Mouse (Mus musculus): Measurements from ENCODE around the gene Tmem82. TPM values are rescaled to one million over a fixed set of nuclear protein-coding genes. Genes with fewer than 3 reads are reported as not detected.

Tmem82 gene
- polyA plus RNA-seq, 1 experiment from 2014 or later, result 0.43 TPM

DNA sequence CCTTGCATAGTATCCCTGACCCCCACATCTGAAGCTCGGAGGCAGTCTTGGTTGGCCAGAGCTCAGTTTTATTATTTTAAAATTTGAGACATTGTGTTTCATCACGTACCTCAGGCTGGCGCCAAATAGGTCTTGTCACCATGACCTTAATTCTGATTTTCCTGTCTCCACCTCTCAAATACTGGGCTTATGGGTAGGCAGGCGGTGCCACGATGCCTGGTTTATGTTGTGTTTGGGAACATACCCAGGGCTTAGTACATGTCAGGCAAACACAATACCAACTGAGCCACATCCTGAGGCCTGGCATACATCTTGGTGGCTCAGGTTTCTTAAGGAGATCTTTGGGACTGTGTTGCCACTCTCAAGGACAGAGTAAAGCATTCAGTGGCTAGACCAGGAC lies 4.1 kb upstream of the Tmem82 start:
- no peak overlapping the region for H3K4me2 ChIP-seq (ENCODE audit: low read length)
- no peak overlapping the region for H3K27ac ChIP-seq (ENCODE audit: low read length)
- ATAC-seq, result no peak
- no peak overlapping the region for H3K9ac ChIP-seq (ENCODE audit: low read depth, low read length)
- H3K4me3 ChIP-seq (ENCODE audit: low read depth, low read length), result no peak overlapping the region
- peaks cover 20% of the 10 kb centered on the region for H3K36me3 ChIP-seq (ENCODE audit: control insufficient read depth, insufficient read depth, low read length)
- H3K9me3 ChIP-seq (replicated peaks; ENCODE audit: control insufficient read depth, low read length, poor library complexity, severe bottlenecking), result no peaks in the 10 kb centered on the region
- peaks cover 2% of the 10 kb centered on the region for H3K4me1 ChIP-seq (ENCODE audit: control insufficient read depth, insufficient read depth, low read length)
- no peaks in the 10 kb centered on the region for H3K27me3 ChIP-seq (ENCODE audit: control insufficient read depth, insufficient read depth, low read depth, low read length)
- WGBS, result 91% methylated on average over 5 of the region's 5 CpGs

DNA sequence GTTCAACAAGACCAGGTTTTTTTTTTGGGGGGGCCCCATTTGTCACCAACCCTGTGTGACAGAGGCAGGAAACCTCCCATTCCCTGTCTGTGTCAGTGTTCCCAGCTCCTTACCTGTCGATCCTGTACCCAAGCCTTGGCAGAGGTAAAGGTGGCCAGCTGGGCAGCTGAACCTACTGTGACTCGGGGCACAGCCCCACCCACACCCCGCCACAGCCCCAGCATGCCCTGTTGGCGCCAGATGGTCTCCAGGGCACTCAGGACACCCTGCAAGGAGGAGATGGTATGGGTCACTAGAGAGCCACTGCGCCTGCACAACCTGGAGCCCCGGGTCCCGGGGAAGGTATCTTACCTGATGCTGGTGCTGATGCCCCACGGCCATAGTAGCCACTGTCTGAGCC lies 3.7 kb upstream of the Tmem82 start:
- no peak overlapping the region for H3K4me2 ChIP-seq (ENCODE audit: low read length)
- H3K36me3 ChIP-seq (ENCODE audit: control insufficient read depth, insufficient read depth, low read length), result peaks cover 17% of the 10 kb centered on the region
- H3K4me1 ChIP-seq (ENCODE audit: control insufficient read depth, insufficient read depth, low read length), result peaks cover 3% of the 10 kb centered on the region
- H3K27me3 ChIP-seq (ENCODE audit: control insufficient read depth, insufficient read depth, low read depth, low read length), result no peaks in the 10 kb centered on the region
- no peak overlapping the region for H3K4me3 ChIP-seq (ENCODE audit: low read depth, low read length)
- H3K9ac ChIP-seq (ENCODE audit: low read depth, low read length), result no peak overlapping the region
- H3K9me3 ChIP-seq (replicated peaks; ENCODE audit: control insufficient read depth, low read length, poor library complexity, severe bottlenecking), result no peaks in the 10 kb centered on the region
- ATAC-seq, result no peak
- no peak overlapping the region for H3K27ac ChIP-seq (ENCODE audit: low read length)
- WGBS, result 84% methylated on average over 8 of the region's 8 CpGs

DNA sequence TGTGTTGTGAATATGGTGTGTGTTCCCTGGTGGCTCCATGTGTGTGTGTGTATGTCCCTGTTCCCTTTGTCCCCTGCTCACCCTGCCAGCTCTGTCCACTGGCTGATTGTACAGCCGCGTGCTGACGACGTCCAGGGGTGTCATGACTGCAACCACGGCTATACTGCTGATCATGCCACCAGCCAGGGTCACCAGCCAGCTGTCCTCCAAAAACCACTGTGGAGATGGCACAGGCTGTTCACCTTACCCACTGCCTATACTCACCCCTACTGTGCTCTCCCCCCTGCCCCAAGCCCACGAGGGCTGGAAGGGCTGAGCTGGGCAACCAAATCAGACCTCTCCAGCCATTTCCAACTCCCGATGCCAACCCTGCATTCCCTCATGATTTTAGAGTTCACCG lies 2.9 kb upstream of the Tmem82 start:
- Histone ChIP-seq H3K4me1 (ENCODE audit: control insufficient read depth, insufficient read depth, low read length) (peaks cover 3% of the 10 kb centered on the region), H3K9me3 (replicated peaks; ENCODE audit: control insufficient read depth, low read length, poor library complexity, severe bottlenecking) (no peaks in the 10 kb centered on the region), H3K9ac (ENCODE audit: low read depth, low read length) (no peak overlapping the region), H3K4me2 (ENCODE audit: low read length) (no peak overlapping the region), H3K27ac (ENCODE audit: low read length) (no peak overlapping the region), H3K27me3 (ENCODE audit: control insufficient read depth, insufficient read depth, low read depth, low read length) (no peaks in the 10 kb centered on the region), H3K4me3 (ENCODE audit: low read depth, low read length) (no peak overlapping the region), H3K36me3 (ENCODE audit: control insufficient read depth, insufficient read depth, low read length) (peaks cover 11% of the 10 kb centered on the region)
- 87% methylated on average over 8 of the region's 8 CpGs for WGBS
- ATAC-seq, result no peak

DNA sequence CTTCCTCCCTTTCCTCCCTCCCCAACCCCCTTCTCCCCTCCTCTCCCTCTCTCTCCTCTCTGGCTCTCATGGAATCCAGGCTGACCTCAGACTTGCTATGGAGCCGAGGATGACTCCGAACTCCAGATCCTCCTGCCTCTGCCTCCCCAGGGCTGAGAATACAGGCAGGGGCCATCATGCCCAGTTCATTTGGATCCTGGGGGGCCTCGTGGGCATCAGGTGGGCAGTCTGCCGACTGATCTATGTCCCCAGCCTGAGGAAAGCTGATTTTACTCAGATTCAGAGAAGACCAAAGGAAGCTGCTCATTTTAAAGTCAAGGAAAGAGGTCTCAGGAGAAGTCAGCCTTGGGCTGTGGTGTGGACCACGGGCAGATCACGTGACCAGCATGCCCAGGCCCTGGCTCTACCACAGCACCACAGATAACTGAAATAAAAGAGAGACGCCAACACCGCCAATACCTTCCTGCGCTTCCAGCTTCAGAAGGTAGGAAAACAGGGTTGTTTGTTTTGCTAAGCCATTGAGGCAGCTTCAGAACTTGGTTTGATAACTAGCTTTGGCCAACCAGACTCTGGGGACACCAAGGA lies 958 bp upstream of the Tmem82 start:
- WGBS, result 86% methylated on average over 9 of the region's 9 CpGs

DNA sequence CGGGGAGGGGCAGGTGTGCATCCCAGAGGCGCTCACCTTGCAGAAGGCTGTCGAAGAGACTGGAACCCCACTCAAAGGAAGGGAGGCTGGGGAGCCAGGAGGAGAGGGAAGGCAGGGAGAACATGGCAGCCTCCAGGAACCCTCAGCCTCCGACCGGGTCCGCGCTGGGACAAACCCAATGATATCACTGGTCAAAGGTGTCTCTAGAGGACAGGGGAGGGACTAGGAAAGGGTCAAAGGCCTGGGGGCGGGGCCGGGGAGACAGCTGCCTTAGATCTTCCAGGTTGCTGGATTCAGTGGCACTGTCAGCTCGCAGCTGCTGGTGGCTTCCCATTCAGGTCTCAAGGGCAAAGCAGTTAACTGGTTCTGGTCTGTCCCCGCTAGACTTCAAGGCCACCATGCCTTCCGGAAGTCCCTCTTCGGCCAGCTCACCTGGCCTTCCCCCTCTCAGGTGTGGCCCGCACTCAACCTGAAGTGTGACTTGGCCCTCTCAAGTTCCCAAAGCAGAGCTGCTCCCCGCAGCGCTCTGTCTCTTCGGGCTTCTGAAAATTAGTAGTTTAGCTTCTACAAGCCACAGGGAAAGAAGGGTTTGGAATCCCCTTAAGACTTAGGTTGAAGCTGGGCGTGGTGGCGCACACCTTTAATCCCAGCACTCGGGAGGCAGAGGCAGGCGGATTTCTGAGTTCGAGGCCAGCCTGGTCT lies 419 bp downstream of the Tmem82 start:
- Histone ChIP-seq H3K4me3 (ENCODE audit: low read depth, low read length) (no peak overlapping the region), H3K9me3 (replicated peaks; ENCODE audit: control insufficient read depth, low read length, poor library complexity, severe bottlenecking) (no peaks in the 10 kb centered on the region), H3K27ac (ENCODE audit: low read length) (no peak overlapping the region), H3K4me1 (ENCODE audit: control insufficient read depth, insufficient read depth, low read length) (peaks cover 3% of the 10 kb centered on the region), H3K9ac (ENCODE audit: low read depth, low read length) (no peak overlapping the region), H3K36me3 (ENCODE audit: control insufficient read depth, insufficient read depth, low read length) (no peaks in the 10 kb centered on the region), H3K4me2 (ENCODE audit: low read length) (peak overlapping the region; percentile 35), H3K27me3 (ENCODE audit: control insufficient read depth, insufficient read depth, low read depth, low read length) (no peaks in the 10 kb centered on the region)
- WGBS, result 10% methylated on average over 22 of the region's 22 CpGs
- ATAC-seq, result no peak

More for the DNA sequence above, 958 bp upstream of the Tmem82 start:
- ATAC-seq, result no peak
- no peak overlapping the region for H3K9ac ChIP-seq (ENCODE audit: low read depth, low read length)
- H3K9me3 ChIP-seq (replicated peaks; ENCODE audit: control insufficient read depth, low read length, poor library complexity, severe bottlenecking), result no peaks in the 10 kb centered on the region
- no peak overlapping the region for H3K27ac ChIP-seq (ENCODE audit: low read length)
- no peak overlapping the region for H3K4me2 ChIP-seq (ENCODE audit: low read length)
- no peaks in the 10 kb centered on the region for H3K27me3 ChIP-seq (ENCODE audit: control insufficient read depth, insufficient read depth, low read depth, low read length)
- peaks cover 3% of the 10 kb centered on the region for H3K4me1 ChIP-seq (ENCODE audit: control insufficient read depth, insufficient read depth, low read length)
- no peak overlapping the region for H3K4me3 ChIP-seq (ENCODE audit: low read depth, low read length)
- 0 out of 2 replicates have a peak, but pooled peaks cover under 1% of the 10 kb centered on the region for H3K36me3 ChIP-seq (ENCODE audit: control insufficient read depth, insufficient read depth, low read length)

DNA sequence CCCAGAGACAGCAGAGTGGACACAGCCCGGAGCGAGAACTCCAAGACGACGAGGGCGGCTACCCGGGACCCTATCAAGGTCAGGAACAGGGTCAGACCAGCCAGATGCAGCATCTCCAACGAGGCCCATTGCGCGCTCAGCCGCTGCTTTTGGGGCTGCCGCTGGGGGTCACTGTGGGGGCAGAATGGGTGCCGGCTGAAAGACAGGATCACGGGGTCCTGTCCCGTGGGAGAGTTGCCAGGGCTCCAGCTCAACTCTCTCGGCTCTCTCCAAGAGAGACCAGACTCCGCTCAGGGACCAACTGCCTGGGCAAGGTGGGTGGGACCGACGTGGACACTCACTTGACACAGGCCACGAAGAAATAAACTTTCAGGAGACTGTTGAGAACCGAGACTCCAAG lies 1.1 kb downstream of the Tmem82 start:
- Histone ChIP-seq H3K9me3 (replicated peaks; ENCODE audit: control insufficient read depth, low read length, poor library complexity, severe bottlenecking) (no peaks in the 10 kb centered on the region), H3K27me3 (ENCODE audit: control insufficient read depth, insufficient read depth, low read depth, low read length) (no peaks in the 10 kb centered on the region), H3K4me1 (ENCODE audit: control insufficient read depth, insufficient read depth, low read length) (peaks cover 3% of the 10 kb centered on the region), H3K4me2 (ENCODE audit: low read length) (peak overlapping the region; percentile 35), H3K36me3 (ENCODE audit: control insufficient read depth, insufficient read depth, low read length) (no peaks in the 10 kb centered on the region), H3K9ac (ENCODE audit: low read depth, low read length) (no peak overlapping the region), H3K4me3 (ENCODE audit: low read depth, low read length) (no peak overlapping the region), H3K27ac (ENCODE audit: low read length) (no peak overlapping the region)
- WGBS, result 7% methylated on average over 19 of the region's 20 CpGs
- ATAC-seq, result peak; percentile 44; the same call in 1 of the 2 replicates

DNA sequence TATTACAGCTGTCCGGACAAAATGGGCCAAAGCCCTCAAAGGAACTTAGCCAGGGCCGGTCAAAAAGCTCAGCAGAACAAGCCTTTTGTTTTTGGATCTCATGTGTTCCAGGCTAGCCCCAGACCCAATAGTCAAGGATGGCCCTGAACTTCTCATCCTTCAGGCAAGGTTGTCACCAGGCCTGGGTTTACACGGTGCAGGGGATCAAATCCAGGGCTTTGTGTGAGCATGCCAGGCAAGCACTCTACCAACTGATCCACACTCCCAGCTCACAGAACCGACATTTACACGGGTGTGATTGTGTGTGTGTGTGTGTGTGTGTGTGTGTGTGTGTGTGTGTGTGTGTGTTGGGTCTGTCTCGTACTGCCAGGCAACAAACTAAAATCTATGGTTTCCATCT lies 1.6 kb downstream of the Tmem82 start:
- ATAC-seq, result no peak
- Histone ChIP-seq H3K27me3 (ENCODE audit: control insufficient read depth, insufficient read depth, low read depth, low read length) (no peaks in the 10 kb centered on the region), H3K9ac (ENCODE audit: low read depth, low read length) (no peak overlapping the region), H3K4me3 (ENCODE audit: low read depth, low read length) (no peak overlapping the region), H3K4me2 (ENCODE audit: low read length) (no peak overlapping the region), H3K4me1 (ENCODE audit: control insufficient read depth, insufficient read depth, low read length) (peaks cover 3% of the 10 kb centered on the region), H3K27ac (ENCODE audit: low read length) (no peak overlapping the region), H3K9me3 (replicated peaks; ENCODE audit: control insufficient read depth, low read length, poor library complexity, severe bottlenecking) (no peaks in the 10 kb centered on the region), H3K36me3 (ENCODE audit: control insufficient read depth, insufficient read depth, low read length) (no peaks in the 10 kb centered on the region)
- WGBS, result 71% methylated on average over 6 of the region's 6 CpGs

DNA sequence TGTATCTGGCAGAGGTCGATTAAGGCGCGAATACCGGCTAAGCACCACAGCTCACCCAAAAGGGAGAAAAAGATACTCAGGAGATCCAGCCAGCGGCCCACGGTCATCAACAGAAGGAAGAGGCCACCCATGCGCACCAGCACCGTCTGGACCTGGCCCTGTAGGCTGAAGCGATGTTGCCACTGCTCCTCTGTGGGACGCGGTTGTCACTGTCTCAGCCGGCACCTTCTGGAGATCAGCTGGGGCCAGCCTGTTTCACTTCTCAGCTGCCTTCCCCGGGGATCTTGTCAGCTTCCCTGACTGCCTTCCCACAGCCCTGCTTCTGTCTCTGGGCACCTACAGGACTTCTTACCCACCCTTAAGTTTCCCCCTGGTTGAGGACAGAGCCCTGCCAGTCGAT lies 3.5 kb downstream of the Tmem82 start:
- no peak for ATAC-seq
- 84% methylated on average over 14 of the region's 14 CpGs for WGBS

DNA sequence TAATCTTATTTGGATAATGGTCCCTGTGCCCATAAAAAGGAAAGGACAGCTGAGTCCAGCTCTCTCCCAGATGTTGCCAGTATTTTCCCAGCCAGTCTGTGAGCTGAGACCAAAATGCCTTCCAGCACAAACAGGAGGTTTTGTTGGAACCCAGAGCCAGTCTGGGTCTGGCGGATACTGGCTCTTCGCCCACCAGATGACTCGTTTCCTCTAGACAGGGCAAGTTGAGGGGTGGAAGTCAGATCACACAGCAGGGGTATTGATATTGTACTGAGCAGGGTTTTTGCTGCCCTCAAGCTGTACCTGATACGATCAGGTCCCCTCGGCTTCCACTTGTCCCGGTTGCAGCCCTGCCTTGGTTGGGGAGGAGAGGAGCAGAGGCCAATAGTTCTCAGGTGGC lies 8.9 kb downstream of the Tmem82 start:
- no peaks in the 10 kb centered on the region for H3K36me3 ChIP-seq (ENCODE audit: control insufficient read depth, insufficient read depth, low read length)
- H3K4me3 ChIP-seq (ENCODE audit: low read depth, low read length), result no peak overlapping the region
- no peak overlapping the region for H3K4me2 ChIP-seq (ENCODE audit: low read length)
- H3K4me1 ChIP-seq (ENCODE audit: control insufficient read depth, insufficient read depth, low read length), result no peaks in the 10 kb centered on the region
- H3K9me3 ChIP-seq (replicated peaks; ENCODE audit: control insufficient read depth, low read length, poor library complexity, severe bottlenecking), result no peaks in the 10 kb centered on the region
- 81% methylated on average over 6 of the region's 6 CpGs for WGBS
- no peaks in the 10 kb centered on the region for H3K27me3 ChIP-seq (ENCODE audit: control insufficient read depth, insufficient read depth, low read depth, low read length)
- no peak for ATAC-seq
- H3K27ac ChIP-seq (ENCODE audit: low read length), result no peak overlapping the region
- no peak overlapping the region for H3K9ac ChIP-seq (ENCODE audit: low read depth, low read length)

More for the DNA sequence above, 3.5 kb downstream of the Tmem82 start:
- H3K36me3 ChIP-seq (ENCODE audit: control insufficient read depth, insufficient read depth, low read length), result no peaks in the 10 kb centered on the region
- H3K9me3 ChIP-seq (replicated peaks; ENCODE audit: control insufficient read depth, low read length, poor library complexity, severe bottlenecking), result no peaks in the 10 kb centered on the region
- H3K4me1 ChIP-seq (ENCODE audit: control insufficient read depth, insufficient read depth, low read length), result peaks cover 3% of the 10 kb centered on the region
- H3K4me3 ChIP-seq (ENCODE audit: low read depth, low read length), result no peak overlapping the region
- no peak overlapping the region for H3K27ac ChIP-seq (ENCODE audit: low read length)
- no peak overlapping the region for H3K9ac ChIP-seq (ENCODE audit: low read depth, low read length)
- H3K4me2 ChIP-seq (ENCODE audit: low read length), result no peak overlapping the region
- H3K27me3 ChIP-seq (ENCODE audit: control insufficient read depth, insufficient read depth, low read depth, low read length), result no peaks in the 10 kb centered on the region
